Mouse (Mus musculus) liver, embryonic 16.5 days (tissue): ENCODE data around the gene Slc13a2. TPM values are rescaled to one million over a fixed set of nuclear protein-coding genes. Genes with fewer than 3 reads are reported as not detected.

ENCODE experiments used
- ATAC-seq: fragments of 200-750 bp; cut with Nextera tagmentation; 2 replicates; pipeline ENCODE4 v1.8.0; 2017; ENCODE audit warnings: low read depth, mild to moderate bottlenecking, moderate number of reproducible peaks, moderate library complexity
- H3K27ac ChIP-seq: fragments of 300-500 bp; sonication (generic); 2 replicates; pipeline ENCODE4 v1.5.1; 2014; ENCODE audit warnings: mild to moderate bottlenecking, low read length
- H3K27me3 ChIP-seq: fragments of 300-500 bp; sonication (generic); 2 replicates; pipeline ENCODE4 v1.6.1; 2014; ENCODE audit warnings: low read depth, low read length, mixed read lengths; ENCODE audit not compliant: control insufficient read depth, insufficient read depth
- H3K36me3 ChIP-seq: fragments of 300-500 bp; sonication (generic); 2 replicates; pipeline ENCODE4 v1.6.1; 2014; ENCODE audit warnings: mild to moderate bottlenecking; ENCODE audit not compliant: control insufficient read depth, insufficient read depth
- H3K4me1 ChIP-seq: fragments of 300-500 bp; sonication (generic); 2 replicates; pipeline ENCODE4 v1.6.1; 2014; ENCODE audit warnings: low read depth, low read length, mixed read lengths; ENCODE audit not compliant: control insufficient read depth
- H3K4me2 ChIP-seq: fragments of 300-500 bp; sonication (generic); 2 replicates; pipeline ENCODE4 v1.6.1; 2014; ENCODE audit warnings: low read depth, low read length, mixed read lengths
- H3K4me3 ChIP-seq: fragments of 300-500 bp; sonication (generic); 2 replicates; pipeline ENCODE4 v1.5.1; 2014; ENCODE audit warnings: low read depth, mild to moderate bottlenecking, low read length
- H3K9ac ChIP-seq: fragments of 300-500 bp; sonication (generic); 2 replicates; pipeline ENCODE4 v1.6.1; 2014; ENCODE audit warnings: low read depth, low read length
- H3K9me3 ChIP-seq: fragments of 300-500 bp; sonication (generic); replicated peaks from 2 replicates; pipeline ENCODE4 v1.6.1; 2016; ENCODE audit warnings: low read length; ENCODE audit not compliant: control insufficient read depth
- WGBS: fragments of 180-500 bp; shearing (Covaris S2); extraction: QIAGEN DNeasy Blood & Tissue Kit; methylation state at CpG from one replicate; pipeline ENCODE4 v1.1.7; 2014; ENCODE audit not compliant: insufficient replicate concordance; 5-methylcytosine and 5-hydroxymethylcytosine counted together
- polyA plus RNA-seq: library from polyadenylated mRNA; unstranded; fragments of >200 nt; fragmentation: Nextera tagmentation; extraction: Ambion mirVana; gene quantifications from 2 replicates; pipeline ENCODE4 v1.2.1, GENCODE M21; 2015

The Slc13a2 gene
- polyA plus RNA-seq, 1 experiment from 2014 or later, result 0.07 TPM

DNA sequence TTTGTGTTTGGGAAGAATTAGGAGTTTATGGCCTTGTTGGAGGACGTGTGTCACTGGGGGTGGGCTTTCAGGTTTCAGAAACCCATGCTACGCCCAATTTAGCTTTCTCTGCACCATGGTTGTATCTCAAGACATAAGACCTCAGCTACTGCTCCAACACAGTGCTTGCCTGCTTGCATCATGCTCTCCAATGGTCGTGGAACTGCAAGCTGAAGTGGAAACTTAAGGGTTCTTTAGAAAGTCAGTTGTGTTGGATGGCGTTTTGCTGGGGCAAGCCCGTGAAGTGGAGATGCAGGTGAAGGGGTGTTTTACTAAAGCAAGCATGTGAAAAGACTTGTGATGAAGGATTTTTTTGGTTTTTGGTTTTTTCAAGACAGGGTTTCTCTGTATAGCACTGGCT is 21.1 kb upstream of the Slc13a2 start:
- no peak for ATAC-seq

DNA sequence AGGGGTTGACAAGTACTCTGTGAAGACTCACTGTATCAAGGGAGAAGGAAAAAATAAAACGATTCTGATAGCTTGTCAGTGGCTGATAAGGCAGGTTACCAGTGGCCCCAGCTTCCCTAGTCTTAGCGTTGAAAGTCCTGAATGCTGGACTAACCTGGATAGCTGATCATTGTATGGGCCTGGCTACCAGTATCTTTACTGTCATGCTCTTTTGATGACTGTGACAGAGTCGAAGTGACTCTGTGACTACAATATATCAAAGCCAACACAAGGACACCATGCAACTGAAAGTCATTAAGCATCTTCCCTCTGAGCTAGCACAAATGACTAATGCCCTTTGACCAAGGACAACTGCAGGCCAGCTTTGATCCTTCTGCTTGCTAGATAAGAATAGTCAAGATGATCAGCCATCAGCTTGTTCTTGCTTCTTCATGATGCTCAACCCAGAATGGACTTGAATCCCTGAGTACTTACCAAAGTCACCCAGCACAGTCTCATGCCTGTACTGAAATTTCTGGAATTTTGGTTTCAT is 16.4 kb upstream of the Slc13a2 start:
- H3K9me3 ChIP-seq, result no peaks in the 10 kb centered on the region
- H3K9ac ChIP-seq, result no peak overlapping the region
- H3K4me3 ChIP-seq, result no peak overlapping the region
- ATAC-seq, result no peak
- no peak overlapping the region for H3K27ac ChIP-seq
- H3K36me3 ChIP-seq, result no peaks in the 10 kb centered on the region
- H3K4me1 ChIP-seq, result peaks cover 3% of the 10 kb centered on the region; the same call in 1 of the 2 replicates
- 41% methylated on average over 3 of the region's 3 CpGs for WGBS
- H3K27me3 ChIP-seq, result no peaks in the 10 kb centered on the region
- H3K4me2 ChIP-seq, result no peak overlapping the region

More for the DNA sequence above, 21.1 kb upstream of the Slc13a2 start:
- no peak overlapping the region for H3K4me3 ChIP-seq
- no peaks in the 10 kb centered on the region for H3K36me3 ChIP-seq
- 57% methylated on average over 5 of the region's 5 CpGs for WGBS
- no peaks in the 10 kb centered on the region for H3K9me3 ChIP-seq
- no peaks in the 10 kb centered on the region for H3K27me3 ChIP-seq
- no peak overlapping the region for H3K9ac ChIP-seq
- H3K4me2 ChIP-seq, result no peak overlapping the region
- no peak overlapping the region for H3K27ac ChIP-seq
- H3K4me1 ChIP-seq, result no peaks in the 10 kb centered on the region

DNA sequence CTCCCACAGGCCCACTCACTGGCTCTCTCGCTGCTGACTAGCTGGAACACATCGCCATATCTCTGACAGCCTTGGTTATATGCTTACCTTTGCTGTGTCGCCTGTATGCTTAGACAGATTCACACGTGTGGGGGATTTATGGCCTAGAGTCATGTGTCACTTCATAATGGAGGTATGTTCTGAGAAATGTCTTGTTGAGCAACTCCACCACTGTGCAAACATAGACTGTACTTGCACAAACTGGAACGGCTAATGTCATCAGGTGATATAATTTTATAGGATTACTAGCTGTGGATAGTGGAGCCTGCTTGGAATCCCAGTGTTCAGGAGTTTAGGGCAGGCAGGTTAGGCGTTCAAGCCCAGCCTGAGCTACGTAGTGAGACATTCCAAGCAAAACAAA is 15.2 kb upstream of the Slc13a2 start:
- no peaks in the 10 kb centered on the region for H3K9me3 ChIP-seq
- no peaks in the 10 kb centered on the region for H3K36me3 ChIP-seq
- no peak for ATAC-seq
- no peak overlapping the region for H3K27ac ChIP-seq
- H3K4me1 ChIP-seq, result peaks cover 3% of the 10 kb centered on the region; the same call in 1 of the 2 replicates
- no peaks in the 10 kb centered on the region for H3K27me3 ChIP-seq
- H3K9ac ChIP-seq, result no peak overlapping the region
- WGBS, result 61% methylated on average over 7 of the region's 7 CpGs
- no peak overlapping the region for H3K4me3 ChIP-seq
- no peak overlapping the region for H3K4me2 ChIP-seq

DNA sequence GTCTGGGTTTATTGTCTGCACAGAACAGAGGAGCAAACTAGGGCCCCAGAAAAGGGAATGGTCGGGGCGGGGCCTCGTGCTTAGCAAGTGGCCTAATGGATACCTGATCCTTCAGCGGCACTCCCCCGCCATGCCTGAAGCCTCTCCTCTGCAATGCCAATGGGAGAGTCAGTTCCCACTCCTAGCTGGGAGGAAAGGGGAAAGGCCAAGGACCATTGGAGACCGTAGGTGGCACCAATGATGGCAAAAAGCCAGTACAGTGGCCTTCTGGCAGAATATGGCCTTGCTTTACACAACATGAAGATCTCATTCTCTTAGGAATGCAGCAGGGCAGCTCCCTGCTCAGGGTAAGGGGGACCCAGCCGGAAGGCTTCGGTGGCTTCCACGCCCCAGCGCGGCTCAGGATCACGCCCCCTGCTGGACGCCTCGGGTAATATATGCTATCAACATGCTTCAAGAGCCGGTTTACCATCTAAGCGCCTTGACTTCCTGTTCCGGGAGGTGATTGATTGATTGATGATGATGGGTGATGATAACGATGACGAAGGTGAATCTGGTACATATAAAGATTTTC is 13.8 kb upstream of the Slc13a2 start:
- Histone ChIP-seq H3K36me3 (no peaks in the 10 kb centered on the region), H3K27ac (no peak overlapping the region), H3K9ac (no peak overlapping the region), H3K27me3 (no peaks in the 10 kb centered on the region), H3K4me1 (peaks cover 3% of the 10 kb centered on the region; the same call in 1 of the 2 replicates), H3K4me3 (no peak overlapping the region), H3K4me2 (no peak overlapping the region), H3K9me3 (no peaks in the 10 kb centered on the region)
- ATAC-seq, result no peak
- WGBS, result 9% methylated on average over 19 of the region's 19 CpGs

DNA sequence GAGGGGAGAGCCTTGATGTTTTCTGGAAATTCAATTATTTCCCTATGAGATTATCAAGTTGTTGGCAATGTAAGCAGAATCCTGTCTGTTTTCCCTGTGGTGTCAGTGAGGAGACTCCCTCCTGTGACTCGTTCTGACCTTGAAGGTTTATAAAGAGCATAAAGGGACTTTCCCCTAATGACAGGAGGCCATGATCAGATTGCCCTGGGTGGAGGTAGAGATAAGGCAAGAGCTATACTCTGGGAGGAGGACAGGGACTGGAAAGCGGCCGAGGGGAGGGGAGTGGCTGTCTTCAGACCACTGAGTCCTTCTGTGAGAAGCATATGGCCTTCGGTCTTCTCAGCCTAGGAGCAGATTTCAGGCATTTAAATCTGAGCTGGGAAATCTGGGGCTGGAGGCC is 12.0 kb upstream of the Slc13a2 start:
- H3K36me3 ChIP-seq, result no peaks in the 10 kb centered on the region
- no peak overlapping the region for H3K4me3 ChIP-seq
- WGBS, result 20% methylated on average over 4 of the region's 4 CpGs
- no peaks in the 10 kb centered on the region for H3K27me3 ChIP-seq
- no peaks in the 10 kb centered on the region for H3K9me3 ChIP-seq
- peaks cover 3% of the 10 kb centered on the region; the same call in 1 of the 2 replicates for H3K4me1 ChIP-seq
- no peak overlapping the region for H3K9ac ChIP-seq
- ATAC-seq, result no peak
- H3K27ac ChIP-seq, result no peak overlapping the region
- H3K4me2 ChIP-seq, result no peak overlapping the region

DNA sequence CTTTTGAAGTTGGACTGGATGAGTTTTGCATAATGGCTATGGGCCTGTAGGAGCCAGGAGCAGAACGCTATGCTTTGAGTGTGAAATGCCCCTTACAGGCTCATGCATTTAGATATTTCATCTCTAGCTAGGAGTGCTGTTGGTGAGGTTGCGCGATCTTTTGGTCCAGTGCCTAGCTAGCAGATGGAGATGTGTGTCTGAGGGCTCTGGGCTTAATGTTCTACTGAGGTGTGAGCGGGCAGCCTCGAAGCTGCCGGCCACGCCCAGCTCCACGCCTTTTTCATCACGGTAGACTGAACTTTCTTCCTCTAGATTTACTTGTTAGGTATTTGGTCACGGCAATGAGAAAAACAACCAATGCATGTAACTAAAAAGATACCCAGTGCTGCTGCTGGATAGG is 9.2 kb upstream of the Slc13a2 start:
- H3K36me3 ChIP-seq, result no peaks in the 10 kb centered on the region
- no peaks in the 10 kb centered on the region for H3K9me3 ChIP-seq
- peaks cover 3% of the 10 kb centered on the region for H3K4me1 ChIP-seq
- WGBS, result 59% methylated on average over 10 of the region's 10 CpGs
- no peaks in the 10 kb centered on the region for H3K27me3 ChIP-seq
- H3K9ac ChIP-seq, result no peak overlapping the region
- H3K4me3 ChIP-seq, result no peak overlapping the region
- H3K27ac ChIP-seq, result no peak overlapping the region
- ATAC-seq, result no peak
- no peak overlapping the region for H3K4me2 ChIP-seq

DNA sequence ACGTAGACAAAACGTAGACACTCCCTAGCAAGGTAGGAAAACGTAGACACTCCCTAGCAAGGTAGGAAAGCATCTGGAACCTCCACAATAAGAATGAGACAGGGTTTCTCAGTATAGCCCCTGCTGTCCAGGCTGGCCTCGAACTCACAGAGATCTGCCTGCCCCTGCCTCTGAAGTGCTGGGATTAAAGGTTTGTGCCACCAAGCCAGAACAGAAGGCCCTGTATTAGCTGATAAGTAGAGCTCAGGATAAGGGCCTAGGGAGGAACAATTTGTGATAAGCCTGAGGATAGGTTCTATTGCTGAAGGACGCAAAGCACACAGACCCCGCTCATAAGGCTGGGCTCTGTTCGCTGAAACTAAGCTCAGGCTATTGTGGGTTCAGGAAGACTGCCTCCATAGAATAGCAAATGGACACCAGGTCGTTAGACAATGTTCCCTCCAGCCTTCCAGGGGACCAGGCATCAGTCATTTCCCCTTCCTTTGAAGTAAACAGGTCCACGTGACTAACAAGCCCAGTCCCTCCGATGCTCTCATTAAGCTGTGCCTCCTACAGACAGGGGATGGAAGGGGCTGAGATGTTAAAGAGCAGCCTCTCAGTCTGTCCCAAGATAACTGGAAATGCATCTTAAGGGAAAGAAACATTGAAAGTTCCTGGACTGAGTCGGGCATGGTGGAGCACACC is 8.3 kb upstream of the Slc13a2 start:
- WGBS, result 41% methylated on average over 11 of the region's 11 CpGs
- no peak overlapping the region for H3K27ac ChIP-seq
- H3K4me3 ChIP-seq, result no peak overlapping the region
- H3K36me3 ChIP-seq, result no peaks in the 10 kb centered on the region
- no peak for ATAC-seq
- no peak overlapping the region for H3K9ac ChIP-seq
- no peaks in the 10 kb centered on the region for H3K27me3 ChIP-seq
- H3K9me3 ChIP-seq, result no peaks in the 10 kb centered on the region
- no peak overlapping the region for H3K4me2 ChIP-seq
- no peaks in the 10 kb centered on the region; the same call in 1 of the 2 replicates for H3K4me1 ChIP-seq

DNA sequence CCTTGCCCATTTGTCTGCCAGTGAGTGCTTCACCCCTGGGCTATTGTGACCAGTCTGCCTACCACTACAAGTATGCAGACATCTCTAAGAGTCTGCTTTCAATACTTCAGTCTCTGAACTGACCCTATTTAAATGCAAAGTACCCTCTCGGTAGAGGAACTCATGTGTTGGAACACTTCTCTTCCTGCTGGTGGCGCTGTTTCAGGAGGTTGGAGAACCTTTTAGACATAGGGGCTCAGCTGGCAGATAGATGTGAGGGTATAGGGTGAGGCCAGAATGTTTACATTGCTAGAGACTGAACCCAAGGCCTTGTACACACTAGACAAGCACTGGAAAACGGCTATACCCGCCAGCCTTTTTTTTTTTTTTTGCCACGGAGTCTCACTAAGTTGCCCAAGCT is 6.3 kb upstream of the Slc13a2 start:
- ATAC-seq, result no peak
- H3K9ac ChIP-seq, result no peak overlapping the region
- H3K36me3 ChIP-seq, result no peaks in the 10 kb centered on the region

DNA sequence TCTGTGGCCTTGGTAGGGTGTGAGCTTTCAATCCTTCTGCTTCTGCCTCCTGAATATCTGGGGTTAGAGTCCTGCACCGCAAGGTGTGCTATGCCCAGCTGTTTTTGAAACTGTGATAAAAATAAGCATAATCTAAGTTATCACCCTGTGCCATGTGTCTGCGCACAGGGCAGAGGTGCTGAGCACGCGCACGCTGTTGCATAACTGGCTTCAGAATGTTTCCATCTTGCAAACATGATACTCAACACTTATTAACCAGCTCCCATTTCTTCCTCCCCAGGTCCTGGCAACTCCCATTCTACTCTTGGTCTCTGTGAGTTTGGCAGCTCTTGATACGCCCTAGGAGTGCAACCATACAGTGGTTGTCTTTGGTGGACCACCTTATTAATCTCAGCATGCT is 5.6 kb upstream of the Slc13a2 start:
- WGBS, result 60% methylated on average over 6 of the region's 6 CpGs
- no peak; the same call in 1 of the 2 replicates for ATAC-seq
- no peak overlapping the region for H3K27ac ChIP-seq

More for the DNA sequence above, 6.3 kb upstream of the Slc13a2 start:
- Histone ChIP-seq H3K27ac (no peak overlapping the region), H3K9me3 (no peaks in the 10 kb centered on the region), H3K4me3 (no peak overlapping the region), H3K4me2 (no peak overlapping the region), H3K27me3 (no peaks in the 10 kb centered on the region), H3K4me1 (no peaks in the 10 kb centered on the region; the same call in 1 of the 2 replicates)
- 65% methylated on average over 5 of the region's 5 CpGs for WGBS

More for the DNA sequence above, 5.6 kb upstream of the Slc13a2 start:
- Histone ChIP-seq H3K4me2 (no peak overlapping the region), H3K27me3 (no peaks in the 10 kb centered on the region), H3K9ac (no peak overlapping the region), H3K9me3 (no peaks in the 10 kb centered on the region), H3K36me3 (no peaks in the 10 kb centered on the region), H3K4me3 (no peak overlapping the region), H3K4me1 (no peaks in the 10 kb centered on the region; the same call in 1 of the 2 replicates)
